Mouse (Mus musculus): ENCODE results near the gene Tdrd5. TPM values are rescaled to one million over a fixed set of nuclear protein-coding genes. Genes with fewer than 3 reads are reported as not detected.

The Tdrd5 gene
- not detected for total RNA-seq (2023)

GRCm38 (mm10) chr1:156302911-156303749, at the start of gene Tdrd5:
Gene Tdrd5 (minus strand): TSS chr1:156303664.

GRCm38 (mm10) chr1:156310630-156311029, 7.2 kb upstream of the Tdrd5 start, which contains the start of gene Nphs2:
Gene Nphs2 (plus strand): TSS chr1:156310727.

Other genes with a start within 250 kb of the Tdrd5 start
- not detected for gene Fam163a, start 98.6 kb downstream of the Tdrd5 start, total RNA-seq (2023)
- gene Nphs2, start 7.1 kb upstream of the Tdrd5 start, total RNA-seq (2023): not detected
- gene Gm2000, start 62.4 kb upstream of the Tdrd5 start, total RNA-seq (2023): 100 to 1,000 TPM; 409 to 425 TPM
- gene Axdnd1, start 117.5 kb upstream of the Tdrd5 start, total RNA-seq (2023): 1 to 10 TPM in 1 of 2 experiments, under 1 TPM in 1; 0.60 to 1.9 TPM
- 100 to 1,000 TPM; 152 to 173 TPM for gene Soat1, start 170.7 kb upstream of the Tdrd5 start, total RNA-seq (2023)
- gene Gm10031, start 220.3 kb upstream of the Tdrd5 start, total RNA-seq (2023): 10 to 100 TPM; 22.5 to 24.9 TPM

Data from neutrophil, adult 59 days (primary cell).